Mouse (Mus musculus) liver, embryonic 14.5 days (tissue): ENCODE measurements at regions not wholly inside any gene's neighbourhood (a gene's known extent, or its start where the extent isn't known, plus 50 kb on each side); places are given as distances from the start of the nearest gene placed in this dataset.
A peak's percentile ranks its signal among the peaks of the same experiment; 100 is the strongest.

ENCODE experiments used
- CTCF ChIP-seq: IDR thresholded peaks from 2 replicates; pipeline ENCODE4 v1.5.1; 2016; ENCODE audit warnings: antibody characterized with exemption, low read depth, control low read depth
- EP300 ChIP-seq: IDR thresholded peaks from 2 replicates; pipeline ENCODE4 v1.6.1; 2016; ENCODE audit warnings: antibody characterized with exemption, low read depth

- TF ChIP-seq CTCF = peak; percentile 73
- TF ChIP-seq EP300 = no peak
Measured at GRCm38 (mm10) chr8:112411213-112411612, 158.6 kb upstream of the Cntnap4 start.
